Comparison of ENCODE assay signal across 9 mouse cellular contexts in genomic region chr5:23992876-23993552, GRCm38 (mm10). TPM values are rescaled to one million over a fixed set of nuclear protein-coding genes. Genes with fewer than 3 reads are reported as not detected.
DNase-seq lines count a peak whose midpoint lies in the region; ATAC-seq lines count a peak whose summit lies in the region.
"Had no signal": no experiment of that assay in that cellular context is flagged by ENCODE, and none has a peak within 500 bp of the region (broad histone marks: within the 10 kb centered on the region; RNA-seq: fewer than 3 reads in every experiment).

No protein-coding gene starts in this region.

- H3K4me1 ChIP-seq in neural tube, embryonic 11.5 days (ENCODE audit: control insufficient read depth, insufficient read depth, low read length), result no peaks in the 10 kb centered on the region

- peak overlapping the region; percentile 3; the same call in 1 of the 2 replicates for H3K27ac ChIP-seq in neural tube, embryonic 11.5 days (ENCODE audit: low read depth, low read length)

- no peak overlapping the region for H3K4me2 ChIP-seq in neural tube, embryonic 11.5 days (ENCODE audit: low read depth)

- intact Hi-C loops in heart, postnatal 10 days (cut with DNase I), result loop anchor here (5.0 kb wide), 1 partner anchor 34 kb away; no protein-coding TSS in a partner anchor

- WGBS in neural tube, embryonic 11.5 days, result 76% methylated on average over 5 of the region's 5 CpGs

- H3K9ac ChIP-seq in neural tube, embryonic 11.5 days (ENCODE audit: low read length), result no peak overlapping the region

- H3K4me3 ChIP-seq in neural tube, embryonic 11.5 days (ENCODE audit: low read depth, low read length), result no peak overlapping the region

- H3K9me3 ChIP-seq in neural tube, embryonic 11.5 days (ENCODE audit: control insufficient read depth, low read length), result no peaks in the 10 kb centered on the region
- H3K9me3 ChIP-seq: G1E had no signal

- no peak for DNase-seq in neural tube, embryonic 11.5 days (ENCODE audit: low spot score)
- DNase-seq in neural tube, embryonic 10.5 days (ENCODE audit: extremely low spot score, low spot score), result no peak
- DNase-seq in fibroblast of lung, adult 2 months (ENCODE audit: low read depth), result peak; percentile 56
- peak; percentile 79 to 81 for DNase-seq in heart, postnatal 10 days
- DNase-seq in kidney, postnatal 4 days, result peak; percentile 39 to 61
- DNase-seq in lung, postnatal 25 days (ENCODE audit: low spot score), result peak; percentile 72
- DNase-seq in thymus, postnatal 36 days, result no peak

- H3K36me3 ChIP-seq in neural tube, embryonic 11.5 days (ENCODE audit: control insufficient read depth, insufficient read depth, low read length), result no peaks in the 10 kb centered on the region

- no peaks in the 10 kb centered on the region for H3K27me3 ChIP-seq in neural tube, embryonic 11.5 days (ENCODE audit: control insufficient read depth, insufficient read depth, low read length)

- no peak for ATAC-seq in neural tube, embryonic 11.5 days (ENCODE audit: insufficient read depth, low FRiP score, low TSS enrichment)
- ATAC-seq in erythroblast, adult 5-6 weeks (replicated peaks; ENCODE audit: low FRiP score, poor library complexity, severe bottlenecking), result no peak

RNA-seq across cellular contexts. Expression of gene Fam126a, which starts 37.5 kb away (rescaled TPM):
- 47.7 and 48.0 TPM in 2 replicates for polyA plus RNA-seq in neural tube, embryonic 11.5 days (2014; fragmentation: Nextera tagmentation; extraction: Ambion mirVana)
- total RNA-seq in heart, postnatal 10 days (2021), result 10 to 100 TPM; 57.8 to 70.4 TPM
- 255 and 281 TPM in 2 replicates for total RNA-seq in erythroblast, adult 5-6 weeks (2015; ENCODE audit: low replicate concordance)
- 210 and 266 TPM in 2 replicates for total RNA-seq in erythroblast, adult 5-6 weeks (2017; ENCODE audit: low replicate concordance)

Comparison
In these comparisons a context has a peak if more than half of its experiments do, and no peak if none do; other contexts are left out.
1. DNase-seq: peak in fibroblast of lung, adult 2 months (single experiment), heart, postnatal 10 days (2 of 2), kidney, postnatal 4 days (2 of 2) and lung, postnatal 25 days (single experiment); none in neural tube, embryonic 11.5 days (single experiment), neural tube, embryonic 10.5 days (single experiment) and thymus, postnatal 36 days (0 of 2).